Mouse (Mus musculus): ENCODE measurements around the gene Kars. TPM values are rescaled to one million over a fixed set of nuclear protein-coding genes. Genes with fewer than 3 reads are reported as not detected.

The Kars gene
- polyA plus RNA-seq, 1 experiment from 2014 or later, result 176 TPM

DNA sequence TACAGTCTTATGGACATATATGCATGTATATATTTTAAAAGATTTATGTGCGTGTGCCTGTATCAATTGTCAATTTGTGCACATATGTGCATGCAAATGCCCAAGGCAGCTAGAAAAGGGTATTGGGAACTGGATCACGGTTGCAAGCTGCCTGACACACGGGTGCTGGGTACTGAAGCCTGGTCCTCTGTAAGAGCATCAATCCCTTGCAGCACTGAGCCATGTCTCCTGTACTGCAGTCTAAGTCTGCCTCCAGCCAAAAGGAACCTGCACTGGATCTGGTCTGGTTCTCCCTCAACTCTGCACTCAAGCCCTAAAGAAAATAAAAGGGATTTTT, 18.5 kb downstream of the Kars start:
- Histone ChIP-seq H3K9ac (ENCODE audit: low read depth, low read length) (no peak overlapping the region), H3K4me3 (ENCODE audit: low read depth, low read length) (no peak overlapping the region), H3K36me3 (ENCODE audit: control insufficient read depth, insufficient read depth, low read length) (peaks cover 33% of the 10 kb centered on the region), H3K4me1 (ENCODE audit: control insufficient read depth, insufficient read depth, low read length) (peaks cover 6% of the 10 kb centered on the region; the same call in 1 of the 2 replicates), H3K4me2 (no peak overlapping the region), H3K27me3 (ENCODE audit: control insufficient read depth, insufficient read depth, low read length) (no peaks in the 10 kb centered on the region), H3K27ac (ENCODE audit: low read depth, low read length) (no peak overlapping the region), H3K9me3 (replicated peaks; ENCODE audit: control insufficient read depth, low read length) (no peaks in the 10 kb centered on the region)
- 63% methylated on average over 3 of the region's 3 CpGs for WGBS (ENCODE audit: insufficient replicate concordance)
- no peak for ATAC-seq (replicated peaks; ENCODE audit: insufficient number of reproducible peaks, low FRiP score, low TSS enrichment)

- no peak within 1 kb of the TSS for H3K27ac ChIP-seq (ENCODE audit: low read depth, low read length)
- H3K27me3 ChIP-seq (ENCODE audit: control insufficient read depth, insufficient read depth, low read length), result no peaks in the 10 kb centered on the region
- peak within 1 kb of the TSS; percentile 72 for H3K4me2 ChIP-seq
- ATAC-seq (replicated peaks; ENCODE audit: insufficient number of reproducible peaks, low FRiP score, low TSS enrichment), result peak; percentile 91
- H3K4me3 ChIP-seq (ENCODE audit: low read depth, low read length), result peak within 1 kb of the TSS; percentile 68
- WGBS (ENCODE audit: insufficient replicate concordance), result 3% methylated on average over 32 of the region's 33 CpGs
- H3K9ac ChIP-seq (ENCODE audit: low read depth, low read length), result peak within 1 kb of the TSS; percentile 76
- H3K4me1 ChIP-seq (ENCODE audit: control insufficient read depth, insufficient read depth, low read length), result peaks cover 6% of the 10 kb centered on the region; the same call in 1 of the 2 replicates
- H3K9me3 ChIP-seq (replicated peaks; ENCODE audit: control insufficient read depth, low read length), result no peaks in the 10 kb centered on the region
- H3K36me3 ChIP-seq (ENCODE audit: control insufficient read depth, insufficient read depth, low read length), result peaks cover 32% of the 10 kb centered on the region
Measured at GRCm38 (mm10) chr8:111992013-111992702, 19.0 kb downstream of the Kars start, which contains the start of gene Adat1. Gene Adat1 (minus strand): TSS chr8:111992302.

GRCm38 (mm10) chr8:111991278-111991677, 19.8 kb downstream of the Kars start:
- Histone ChIP-seq H3K36me3 (ENCODE audit: control insufficient read depth, insufficient read depth, low read length) (peaks cover 29% of the 10 kb centered on the region), H3K9ac (ENCODE audit: low read depth, low read length) (peak overlapping the region; percentile 76), H3K27me3 (ENCODE audit: control insufficient read depth, insufficient read depth, low read length) (no peaks in the 10 kb centered on the region), H3K4me2 (peak overlapping the region; percentile 72), H3K9me3 (replicated peaks; ENCODE audit: control insufficient read depth, low read length) (no peaks in the 10 kb centered on the region), H3K4me1 (ENCODE audit: control insufficient read depth, insufficient read depth, low read length) (peaks cover 6% of the 10 kb centered on the region; the same call in 1 of the 2 replicates), H3K4me3 (ENCODE audit: low read depth, low read length) (peak overlapping the region; percentile 68), H3K27ac (ENCODE audit: low read depth, low read length) (no peak overlapping the region)
- no peak for ATAC-seq (replicated peaks; ENCODE audit: insufficient number of reproducible peaks, low FRiP score, low TSS enrichment)
- 63% methylated on average over 8 of the region's 8 CpGs for WGBS (ENCODE audit: insufficient replicate concordance)

DNA sequence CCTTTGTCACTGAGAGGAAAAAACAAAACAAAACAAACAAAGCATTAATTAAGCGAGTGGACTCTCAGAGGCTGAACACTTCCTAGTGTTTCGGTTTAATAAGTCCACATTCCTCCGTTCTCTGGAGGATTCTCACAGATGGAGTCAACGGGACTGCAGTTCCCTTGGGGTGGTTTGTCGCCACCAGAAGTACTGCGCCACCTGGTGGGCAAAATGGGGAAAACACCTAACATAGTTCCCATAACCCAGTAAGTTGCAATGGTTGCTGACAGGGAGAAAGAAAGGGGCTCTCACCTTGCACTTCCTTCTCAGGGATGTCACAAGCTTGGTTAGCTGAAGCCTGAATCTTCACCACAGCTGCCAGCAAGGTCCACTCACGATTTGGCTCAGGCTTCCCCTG, 21.2 kb downstream of the Kars start:
- no peak for ATAC-seq (replicated peaks; ENCODE audit: insufficient number of reproducible peaks, low FRiP score, low TSS enrichment)
- Histone ChIP-seq H3K4me1 (ENCODE audit: control insufficient read depth, insufficient read depth, low read length) (peaks cover 6% of the 10 kb centered on the region; the same call in 1 of the 2 replicates), H3K4me2 (no peak overlapping the region), H3K9ac (ENCODE audit: low read depth, low read length) (no peak overlapping the region), H3K9me3 (replicated peaks; ENCODE audit: control insufficient read depth, low read length) (no peaks in the 10 kb centered on the region), H3K27me3 (ENCODE audit: control insufficient read depth, insufficient read depth, low read length) (no peaks in the 10 kb centered on the region), H3K4me3 (ENCODE audit: low read depth, low read length) (no peak overlapping the region), H3K36me3 (ENCODE audit: control insufficient read depth, insufficient read depth, low read length) (peaks cover 19% of the 10 kb centered on the region), H3K27ac (ENCODE audit: low read depth, low read length) (no peak overlapping the region)
- WGBS (ENCODE audit: insufficient replicate concordance), result 25% methylated on average over 7 of the region's 7 CpGs

- no peaks in the 10 kb centered on the region for H3K9me3 ChIP-seq (replicated peaks; ENCODE audit: control insufficient read depth, low read length)
- 0 out of 2 replicates have a peak, but pooled peaks cover 4% of the 10 kb centered on the region for H3K4me1 ChIP-seq (ENCODE audit: control insufficient read depth, insufficient read depth, low read length)
- H3K4me2 ChIP-seq, result no peak overlapping the region
- no peaks in the 10 kb centered on the region for H3K27me3 ChIP-seq (ENCODE audit: control insufficient read depth, insufficient read depth, low read length)
- no peak overlapping the region for H3K27ac ChIP-seq (ENCODE audit: low read depth, low read length)
- H3K36me3 ChIP-seq (ENCODE audit: control insufficient read depth, insufficient read depth, low read length), result peaks cover 20% of the 10 kb centered on the region
- H3K9ac ChIP-seq (ENCODE audit: low read depth, low read length), result no peak overlapping the region
- 53% methylated on average over 10 of the region's 10 CpGs for WGBS (ENCODE audit: insufficient replicate concordance)
- ATAC-seq (replicated peaks; ENCODE audit: insufficient number of reproducible peaks, low FRiP score, low TSS enrichment), result peak; percentile 57; the same call in 1 of the 2 replicates
- H3K4me3 ChIP-seq (ENCODE audit: low read depth, low read length), result no peak overlapping the region
Measured at GRCm38 (mm10) chr8:111984511-111984910, 26.6 kb downstream of the Kars start.

- H3K36me3 ChIP-seq (ENCODE audit: control insufficient read depth, insufficient read depth, low read length), result peaks cover 15% of the 10 kb centered on the region
Measured at GRCm38 (mm10) chr8:111982116-111982515, 29.0 kb downstream of the Kars start.

DNA sequence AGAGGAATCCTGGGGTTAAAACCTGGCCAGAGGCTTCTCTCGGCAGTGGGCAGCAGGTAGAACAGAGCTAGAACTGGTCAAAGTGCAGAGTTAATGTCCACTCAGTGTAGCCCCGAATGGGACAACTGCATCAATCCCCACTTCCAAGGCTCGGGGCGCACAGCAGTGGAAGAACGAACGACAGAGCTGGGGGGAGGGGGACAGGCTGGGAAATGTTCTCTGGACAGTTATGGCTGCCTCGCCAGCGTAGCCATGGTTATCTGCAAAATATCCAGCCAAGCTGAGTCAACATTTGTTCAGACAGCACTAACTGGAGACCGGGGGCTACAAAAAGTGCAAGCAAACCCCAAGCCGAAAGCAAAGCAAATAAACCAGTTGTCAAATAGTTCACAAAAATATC, 33.0 kb downstream of the Kars start:
- Histone ChIP-seq H3K4me1 (ENCODE audit: control insufficient read depth, insufficient read depth, low read length) (no peaks in the 10 kb centered on the region), H3K4me2 (no peak overlapping the region), H3K9me3 (replicated peaks; ENCODE audit: control insufficient read depth, low read length) (no peaks in the 10 kb centered on the region), H3K27me3 (ENCODE audit: control insufficient read depth, insufficient read depth, low read length) (no peaks in the 10 kb centered on the region), H3K4me3 (ENCODE audit: low read depth, low read length) (no peak overlapping the region), H3K27ac (ENCODE audit: low read depth, low read length) (no peak overlapping the region), H3K9ac (ENCODE audit: low read depth, low read length) (no peak overlapping the region), H3K36me3 (ENCODE audit: control insufficient read depth, insufficient read depth, low read length) (peaks cover 19% of the 10 kb centered on the region)
- 73% methylated on average over 10 of the region's 10 CpGs for WGBS (ENCODE audit: insufficient replicate concordance)
- no peak for ATAC-seq (replicated peaks; ENCODE audit: insufficient number of reproducible peaks, low FRiP score, low TSS enrichment)

More at GRCm38 (mm10) chr8:111982116-111982515, 29.0 kb downstream of the Kars start:
- no peak overlapping the region for H3K4me2 ChIP-seq
- no peak overlapping the region for H3K27ac ChIP-seq (ENCODE audit: low read depth, low read length)
- 77% methylated on average over 7 of the region's 7 CpGs for WGBS (ENCODE audit: insufficient replicate concordance)
- no peak overlapping the region for H3K9ac ChIP-seq (ENCODE audit: low read depth, low read length)
- ATAC-seq (replicated peaks; ENCODE audit: insufficient number of reproducible peaks, low FRiP score, low TSS enrichment), result no peak
- H3K27me3 ChIP-seq (ENCODE audit: control insufficient read depth, insufficient read depth, low read length), result no peaks in the 10 kb centered on the region
- 0 out of 2 replicates have a peak, but pooled peaks cover 4% of the 10 kb centered on the region for H3K4me1 ChIP-seq (ENCODE audit: control insufficient read depth, insufficient read depth, low read length)
- H3K4me3 ChIP-seq (ENCODE audit: low read depth, low read length), result no peak overlapping the region
- no peaks in the 10 kb centered on the region for H3K9me3 ChIP-seq (replicated peaks; ENCODE audit: control insufficient read depth, low read length)

DNA sequence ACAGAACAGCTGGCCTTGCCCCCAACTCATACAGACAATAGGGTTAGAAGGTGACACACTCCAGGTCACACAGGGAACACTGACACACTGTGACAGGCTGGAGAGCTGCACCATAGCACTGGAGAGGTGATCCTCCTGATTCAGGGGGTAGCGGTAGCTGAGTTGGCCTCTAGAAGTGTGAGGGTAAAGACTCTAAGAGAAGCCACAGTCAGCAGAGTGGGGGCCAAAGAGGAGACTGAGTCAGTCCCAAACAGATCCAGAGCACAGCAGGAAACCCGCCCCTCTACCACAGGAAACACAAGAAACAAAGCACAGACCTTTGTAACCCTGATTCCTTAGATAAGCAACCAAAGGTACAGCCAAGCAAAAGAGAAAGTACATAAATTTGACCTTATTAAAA, 34.8 kb downstream of the Kars start:
- Histone ChIP-seq H3K4me1 (ENCODE audit: control insufficient read depth, insufficient read depth, low read length) (no peaks in the 10 kb centered on the region), H3K36me3 (ENCODE audit: control insufficient read depth, insufficient read depth, low read length) (peaks cover 13% of the 10 kb centered on the region), H3K9me3 (replicated peaks; ENCODE audit: control insufficient read depth, low read length) (no peaks in the 10 kb centered on the region), H3K9ac (ENCODE audit: low read depth, low read length) (no peak overlapping the region), H3K4me3 (ENCODE audit: low read depth, low read length) (no peak overlapping the region), H3K27me3 (ENCODE audit: control insufficient read depth, insufficient read depth, low read length) (no peaks in the 10 kb centered on the region), H3K4me2 (no peak overlapping the region), H3K27ac (ENCODE audit: low read depth, low read length) (no peak overlapping the region)
- no peak for ATAC-seq (replicated peaks; ENCODE audit: insufficient number of reproducible peaks, low FRiP score, low TSS enrichment)
- 69% methylated on average over 2 of the region's 2 CpGs for WGBS (ENCODE audit: insufficient replicate concordance)

DNA sequence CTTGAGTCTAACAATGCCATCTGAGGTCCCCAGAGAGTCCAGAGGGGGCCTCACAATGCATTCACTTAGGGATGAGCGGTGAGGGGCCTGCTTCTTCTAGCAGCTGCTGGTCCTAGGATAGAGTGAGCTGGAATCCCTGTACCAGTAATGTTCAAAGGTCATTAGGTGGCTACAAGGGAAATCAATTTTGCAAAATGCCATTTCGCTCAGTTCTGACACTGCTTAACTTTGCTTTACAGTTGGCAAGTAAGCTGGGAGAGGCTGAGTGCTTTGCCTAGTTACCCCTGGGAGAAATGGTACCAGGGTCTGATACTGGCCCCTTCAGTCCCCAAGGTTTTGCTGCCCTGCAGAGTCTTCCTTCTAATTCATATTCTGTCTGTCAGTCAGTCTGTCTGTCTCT, 35.4 kb downstream of the Kars start:
- H3K4me3 ChIP-seq (ENCODE audit: low read depth, low read length), result no peak overlapping the region
- 90% methylated on average over 2 of the region's 2 CpGs for WGBS (ENCODE audit: insufficient replicate concordance)
- no peaks in the 10 kb centered on the region for H3K9me3 ChIP-seq (replicated peaks; ENCODE audit: control insufficient read depth, low read length)
- no peaks in the 10 kb centered on the region for H3K27me3 ChIP-seq (ENCODE audit: control insufficient read depth, insufficient read depth, low read length)
- H3K9ac ChIP-seq (ENCODE audit: low read depth, low read length), result no peak overlapping the region
- no peak overlapping the region for H3K27ac ChIP-seq (ENCODE audit: low read depth, low read length)
- peaks cover 15% of the 10 kb centered on the region for H3K36me3 ChIP-seq (ENCODE audit: control insufficient read depth, insufficient read depth, low read length)
- H3K4me2 ChIP-seq, result no peak overlapping the region
- ATAC-seq (replicated peaks; ENCODE audit: insufficient number of reproducible peaks, low FRiP score, low TSS enrichment), result no peak
- H3K4me1 ChIP-seq (ENCODE audit: control insufficient read depth, insufficient read depth, low read length), result no peaks in the 10 kb centered on the region

Measured in heart, embryonic 11.5 days (tissue).